Mouse (Mus musculus): ENCODE measurements around the gene Asb14.

- TF ChIP-seq CTCF (IDR thresholded peaks at IDR 0.05; ENCODE audit: borderline replicate concordance, control insufficient read depth, extremely low read depth, insufficient read depth, low read length, poor library complexity) (no peak), POLR2A (IDR thresholded peaks at IDR 0.05; ENCODE audit: control insufficient read depth, extremely low read depth, insufficient read depth, low read length, poor library complexity) (no peak)
Measured at GRCm38 (mm10) chr14:26923702-26924421, 29.5 kb downstream of the Asb14 start.

All from thymus, adult 2 months (tissue).